ENCODE assay signal across 13 mouse cellular contexts in genomic region chr5:139351628-139352027, GRCm38 (mm10). TPM values are rescaled to one million over a fixed set of nuclear protein-coding genes. Genes with fewer than 3 reads are reported as not detected.
A peak's percentile ranks its signal among the peaks of the same experiment; 100 is the strongest.
DNase-seq lines count a peak whose midpoint lies in the region; ATAC-seq lines count a peak whose summit lies in the region.
"Had no signal": no experiment of that assay in that cellular context is flagged by ENCODE, and none has a peak within 500 bp of the region (broad histone marks: within the 10 kb centered on the region; RNA-seq: fewer than 3 reads in every experiment).

No protein-coding gene starts in this region.

- peaks cover 36% of the 10 kb centered on the region for H3K4me1 ChIP-seq in forebrain, embryonic 10.5 days
- no peaks in the 10 kb centered on the region for H3K4me1 ChIP-seq in forebrain, embryonic 15.5 days
- H3K4me1 ChIP-seq in liver, embryonic 13.5 days (replicated peaks), result peaks cover 71% of the 10 kb centered on the region
- peaks cover 37% of the 10 kb centered on the region for H3K4me1 ChIP-seq in embryonic facial prominence, embryonic 10.5 days
- H3K4me1 ChIP-seq in limb, embryonic 13.5 days, result peaks cover 24% of the 10 kb centered on the region

- 0 out of 2 replicates have a peak overlapping the region, but pooled peaks have one; percentile 20 for H3K27ac ChIP-seq in forebrain, embryonic 10.5 days
- H3K27ac ChIP-seq in forebrain, embryonic 15.5 days (replicated peaks), result no peak overlapping the region
- peak overlapping the region; percentile 32; the same call in 1 of the 2 replicates for H3K27ac ChIP-seq in liver, embryonic 13.5 days
- H3K27ac ChIP-seq in embryonic facial prominence, embryonic 10.5 days (replicated peaks), result 0 out of 2 replicates have a peak overlapping the region, but pooled peaks have one; percentile 7
- H3K27ac ChIP-seq in limb, embryonic 13.5 days, result peak overlapping the region; percentile 52; the same call in 1 of the 2 replicates
- H3K27ac ChIP-seq: lung, embryonic 15.5 days had no signal

- WGBS in forebrain, embryonic 10.5 days, result 28% methylated on average over 8 of the region's 8 CpGs
- WGBS in forebrain, embryonic 15.5 days, result 27% methylated on average over 8 of the region's 8 CpGs
- WGBS in liver, embryonic 13.5 days (ENCODE audit: insufficient replicate concordance), result 28% methylated on average over 8 of the region's 8 CpGs
- WGBS in embryonic facial prominence, embryonic 10.5 days, result 31% methylated on average over 8 of the region's 8 CpGs
- 9% methylated on average over 8 of the region's 8 CpGs for WGBS in limb, embryonic 13.5 days

- H3K27me3 ChIP-seq in forebrain, embryonic 10.5 days (ENCODE audit: poor library complexity, severe bottlenecking), result peaks cover 26% of the 10 kb centered on the region
- H3K27me3 ChIP-seq in forebrain, embryonic 15.5 days, result no peaks in the 10 kb centered on the region
- H3K27me3 ChIP-seq in liver, embryonic 13.5 days, result no peaks in the 10 kb centered on the region
- peaks cover 21% of the 10 kb centered on the region for H3K27me3 ChIP-seq in embryonic facial prominence, embryonic 10.5 days (replicated peaks; ENCODE audit: low read depth, poor library complexity, severe bottlenecking)
- peaks cover 8% of the 10 kb centered on the region; the same call in 1 of the 2 replicates for H3K27me3 ChIP-seq in limb, embryonic 13.5 days

- DNase-seq in forebrain, embryonic 10.5 days (ENCODE audit: extremely low spot score, low spot score), result no peak
- DNase-seq in liver, embryonic 13.5 days, result no peak
- no peak for DNase-seq in liver
- DNase-seq in embryonic facial prominence, embryonic 10.5 days (ENCODE audit: low spot score), result no peak
- DNase-seq in urinary bladder, postnatal 36 days (ENCODE audit: low spot score in 2 of 2), result no peak
- DNase-seq in ovary, postnatal 14 days (ENCODE audit: low spot score), result no peak
- DNase-seq: cerebellum, postnatal 10 days; kidney, adult 9 months had no signal

- no peak overlapping the region for H3K9ac ChIP-seq in forebrain, embryonic 15.5 days (replicated peaks)
- H3K9ac ChIP-seq in liver, embryonic 13.5 days, result peak overlapping the region; percentile 5; the same call in 1 of the 2 replicates
- H3K9ac ChIP-seq in limb, embryonic 13.5 days, result peak overlapping the region; percentile 43
- H3K9ac ChIP-seq: lung, embryonic 15.5 days had no signal

- no peak overlapping the region for H3K4me3 ChIP-seq in forebrain, embryonic 10.5 days
- H3K4me3 ChIP-seq in forebrain, embryonic 15.5 days, result no peak overlapping the region
- H3K4me3 ChIP-seq in liver, embryonic 13.5 days (replicated peaks), result no peak overlapping the region
- no peak overlapping the region for H3K4me3 ChIP-seq in embryonic facial prominence, embryonic 10.5 days
- no peak overlapping the region for H3K4me3 ChIP-seq in limb, embryonic 13.5 days
- H3K4me3 ChIP-seq: erythroblast, embryonic 14.5 days; hindbrain, embryonic 10.5 days; lung, embryonic 15.5 days had no signal

- ATAC-seq in forebrain, embryonic 15.5 days (replicated peaks), result no peak
- no peak for ATAC-seq in liver, embryonic 13.5 days (ENCODE audit: low read depth)
- peak; percentile 26 for ATAC-seq in limb, embryonic 13.5 days (ENCODE audit: low FRiP score, low read depth)

- no peak overlapping the region for H3K4me2 ChIP-seq in forebrain, embryonic 15.5 days (replicated peaks)
- no peak overlapping the region for H3K4me2 ChIP-seq in liver, embryonic 13.5 days
- peak overlapping the region; percentile 36 for H3K4me2 ChIP-seq in limb, embryonic 13.5 days (replicated peaks)
- H3K4me2 ChIP-seq: lung, embryonic 15.5 days had no signal

- H3K36me3 ChIP-seq in forebrain, embryonic 10.5 days (replicated peaks), result no peaks in the 10 kb centered on the region
- no peaks in the 10 kb centered on the region for H3K36me3 ChIP-seq in forebrain, embryonic 15.5 days
- no peaks in the 10 kb centered on the region for H3K36me3 ChIP-seq in liver, embryonic 13.5 days
- H3K36me3 ChIP-seq in embryonic facial prominence, embryonic 10.5 days (replicated peaks), result no peaks in the 10 kb centered on the region
- no peaks in the 10 kb centered on the region for H3K36me3 ChIP-seq in limb, embryonic 13.5 days
- H3K36me3 ChIP-seq: hindbrain, embryonic 10.5 days; lung, embryonic 15.5 days had no signal

- H3K9me3 ChIP-seq in forebrain, embryonic 10.5 days, result no peaks in the 10 kb centered on the region
- H3K9me3 ChIP-seq in forebrain, embryonic 15.5 days, result no peaks in the 10 kb centered on the region
- H3K9me3 ChIP-seq in liver, embryonic 13.5 days (replicated peaks), result no peaks in the 10 kb centered on the region
- no peaks in the 10 kb centered on the region for H3K9me3 ChIP-seq in embryonic facial prominence, embryonic 10.5 days
- H3K9me3 ChIP-seq in limb, embryonic 13.5 days, result no peaks in the 10 kb centered on the region
- H3K9me3 ChIP-seq: hindbrain, embryonic 10.5 days; lung, embryonic 15.5 days had no signal

RNA-seq across cellular contexts. Expression of gene Cox19, which starts 0.4 kb away (rescaled TPM):
- polyA plus RNA-seq in forebrain, embryonic 10.5 days (2016; fragmentation: Nextera tagmentation; extraction: Ambion mirVana), result 119 and 120 TPM in 2 replicates
- 104 and 113 TPM in 2 replicates for polyA plus RNA-seq in forebrain, embryonic 15.5 days (2015; fragmentation: Nextera tagmentation; extraction: Ambion mirVana)
- polyA plus RNA-seq in liver, embryonic 13.5 days (2015; fragmentation: Nextera tagmentation; extraction: Ambion mirVana), result 68.5 and 72.3 TPM in 2 replicates
- 116 and 122 TPM in 2 replicates for polyA plus RNA-seq in embryonic facial prominence, embryonic 10.5 days (2016; fragmentation: Nextera tagmentation; extraction: Ambion mirVana)
- 98.3 and 109 TPM in 2 replicates for polyA plus RNA-seq in limb, embryonic 13.5 days (2015; fragmentation: Nextera tagmentation; extraction: Ambion mirVana)

RNA-seq across cellular contexts. Expression of gene Cyp2w1, which starts 0.8 kb away (rescaled TPM):
- not detected in 2 replicates for polyA plus RNA-seq in forebrain, embryonic 10.5 days (2016; fragmentation: Nextera tagmentation; extraction: Ambion mirVana)
- polyA plus RNA-seq in forebrain, embryonic 15.5 days (2015; fragmentation: Nextera tagmentation; extraction: Ambion mirVana), result not detected in 2 replicates
- not detected in 2 replicates for polyA plus RNA-seq in liver, embryonic 13.5 days (2015; fragmentation: Nextera tagmentation; extraction: Ambion mirVana)
- not detected in 2 replicates for polyA plus RNA-seq in embryonic facial prominence, embryonic 10.5 days (2016; fragmentation: Nextera tagmentation; extraction: Ambion mirVana)
- polyA plus RNA-seq in limb, embryonic 13.5 days (2015; fragmentation: Nextera tagmentation; extraction: Ambion mirVana), result 2.8 and 4.5 TPM in 2 replicates
- polyA plus RNA-seq: hindbrain, embryonic 10.5 days; lung, embryonic 15.5 days had no signal

RNA-seq across cellular contexts. Expression of gene Gpr146, which starts 25.9 kb away (rescaled TPM):
- polyA plus RNA-seq in forebrain, embryonic 10.5 days (2016; fragmentation: Nextera tagmentation; extraction: Ambion mirVana), result 1.6 and 1.8 TPM in 2 replicates
- 1.3 and 1.5 TPM in 2 replicates for polyA plus RNA-seq in forebrain, embryonic 15.5 days (2015; fragmentation: Nextera tagmentation; extraction: Ambion mirVana)
- 18.8 and 20.2 TPM in 2 replicates for polyA plus RNA-seq in liver, embryonic 13.5 days (2015; fragmentation: Nextera tagmentation; extraction: Ambion mirVana)
- 1.7 and 2.5 TPM in 2 replicates for polyA plus RNA-seq in embryonic facial prominence, embryonic 10.5 days (2016; fragmentation: Nextera tagmentation; extraction: Ambion mirVana)
- 1.4 and 1.9 TPM in 2 replicates for polyA plus RNA-seq in limb, embryonic 13.5 days (2015; fragmentation: Nextera tagmentation; extraction: Ambion mirVana)

RNA-seq across cellular contexts. Expression of gene Adap1, which starts 26.2 kb away (rescaled TPM):
- polyA plus RNA-seq in forebrain, embryonic 10.5 days (2016; fragmentation: Nextera tagmentation; extraction: Ambion mirVana), result 0.27 and 0.49 TPM in 2 replicates
- 37.0 and 38.7 TPM in 2 replicates for polyA plus RNA-seq in forebrain, embryonic 15.5 days (2015; fragmentation: Nextera tagmentation; extraction: Ambion mirVana)
- polyA plus RNA-seq in liver, embryonic 13.5 days (2015; fragmentation: Nextera tagmentation; extraction: Ambion mirVana), result 2.6 and 3.3 TPM in 2 replicates
- 0.51 and 0.54 TPM in 2 replicates for polyA plus RNA-seq in embryonic facial prominence, embryonic 10.5 days (2016; fragmentation: Nextera tagmentation; extraction: Ambion mirVana)
- 0.94 and 1.2 TPM in 2 replicates for polyA plus RNA-seq in limb, embryonic 13.5 days (2015; fragmentation: Nextera tagmentation; extraction: Ambion mirVana)

RNA-seq across cellular contexts. Expression of gene C130050O18Rik, which starts 53.5 kb away (rescaled TPM):
- polyA plus RNA-seq in forebrain, embryonic 10.5 days (2016; fragmentation: Nextera tagmentation; extraction: Ambion mirVana), result 0.15 and 0.34 TPM in 2 replicates
- polyA plus RNA-seq in forebrain, embryonic 15.5 days (2015; fragmentation: Nextera tagmentation; extraction: Ambion mirVana), result 0.13 and 0.20 TPM in 2 replicates
- polyA plus RNA-seq in liver, embryonic 13.5 days (2015; fragmentation: Nextera tagmentation; extraction: Ambion mirVana), result 0.89 and 1.1 TPM in 2 replicates
- polyA plus RNA-seq in embryonic facial prominence, embryonic 10.5 days (2016; fragmentation: Nextera tagmentation; extraction: Ambion mirVana), result 0.16 and 0.26 TPM in 2 replicates
- polyA plus RNA-seq in limb, embryonic 13.5 days (2015; fragmentation: Nextera tagmentation; extraction: Ambion mirVana), result 3.5 and 3.9 TPM in 2 replicates
- polyA plus RNA-seq: erythroblast, embryonic 14.5 days had no signal
